Mouse (Mus musculus): ENCODE results near the gene Methig1.
"Not testable (repeated sequence)": the region's sequence is repeated elsewhere in the genome, so short reads cannot be mapped to it uniquely, and the experiment has no call there.

Methig1 gene

DNA sequence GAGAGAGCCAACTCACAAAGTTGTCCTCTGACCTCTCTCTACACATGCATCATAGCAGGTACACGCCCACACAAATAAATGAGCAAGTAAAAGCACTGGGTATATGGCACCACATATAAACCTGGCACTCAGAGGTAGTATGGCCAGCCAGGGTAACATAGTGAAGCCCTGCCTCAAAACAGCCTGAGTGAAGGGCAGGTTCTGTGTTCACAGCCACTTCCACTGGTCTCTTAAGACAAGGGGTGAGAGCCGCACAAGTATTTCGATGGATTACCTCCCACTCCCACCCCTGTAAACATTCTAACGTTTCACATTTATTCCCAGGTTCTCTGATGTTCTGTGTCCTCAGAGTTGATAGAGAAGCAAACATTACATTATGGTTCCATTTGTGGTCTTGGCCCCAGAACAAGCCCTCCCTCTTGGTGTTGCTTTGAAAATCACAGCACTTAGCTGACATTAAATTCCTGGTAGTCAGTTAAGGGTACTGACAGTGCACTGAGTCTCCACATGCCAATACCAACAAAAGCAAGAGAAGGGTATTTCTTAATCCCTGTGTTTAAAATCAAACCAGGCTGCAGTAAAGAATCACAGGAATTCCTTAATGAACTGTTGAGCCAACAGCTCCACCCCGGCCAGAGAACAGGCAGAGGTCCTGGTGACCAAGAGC is 11.5 kb upstream of the Methig1 start:
- not testable (repeated sequence) for DNase-seq

DNA sequence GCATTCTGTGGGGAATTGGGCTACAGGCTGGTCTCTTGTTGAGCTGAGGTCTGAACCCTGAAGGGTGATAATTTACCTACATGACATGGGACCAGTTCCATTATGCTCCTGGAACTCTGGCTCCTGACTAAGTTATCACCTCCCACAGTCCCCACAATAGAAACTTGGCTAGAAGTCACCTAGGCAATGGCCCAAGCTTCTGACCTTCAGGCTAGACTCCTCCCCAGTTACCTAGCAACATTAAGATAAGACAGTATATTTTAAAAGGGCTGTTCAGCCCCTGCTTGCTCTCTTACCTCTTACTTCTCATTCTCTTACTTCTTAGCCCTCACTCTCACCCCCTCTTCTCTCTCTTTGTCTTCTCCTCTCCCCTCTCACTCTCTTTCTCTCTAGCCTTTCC is 7.5 kb upstream of the Methig1 start:
- no peak for DNase-seq

DNA sequence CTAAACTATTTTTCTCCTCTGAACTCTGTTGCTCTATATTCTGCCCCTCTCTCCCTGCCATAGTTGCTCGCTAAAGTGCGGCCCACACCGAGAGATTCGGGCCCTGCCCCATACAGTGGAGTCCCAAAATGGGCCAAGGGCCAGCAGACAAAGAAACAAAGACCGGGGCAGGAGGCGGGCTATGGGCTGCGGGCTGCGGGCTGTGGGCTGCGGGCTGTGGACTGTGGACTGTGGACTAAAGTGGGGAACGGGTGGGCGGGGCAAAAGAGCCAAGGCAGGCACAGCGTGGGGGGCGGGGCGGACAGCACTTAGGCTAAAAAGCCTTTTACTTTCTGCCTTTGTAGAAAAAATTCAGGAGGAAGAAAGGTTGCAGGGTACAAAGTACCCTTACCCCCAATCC is 6.2 kb upstream of the Methig1 start:
- DNase-seq, result peak; percentile 82

DNA sequence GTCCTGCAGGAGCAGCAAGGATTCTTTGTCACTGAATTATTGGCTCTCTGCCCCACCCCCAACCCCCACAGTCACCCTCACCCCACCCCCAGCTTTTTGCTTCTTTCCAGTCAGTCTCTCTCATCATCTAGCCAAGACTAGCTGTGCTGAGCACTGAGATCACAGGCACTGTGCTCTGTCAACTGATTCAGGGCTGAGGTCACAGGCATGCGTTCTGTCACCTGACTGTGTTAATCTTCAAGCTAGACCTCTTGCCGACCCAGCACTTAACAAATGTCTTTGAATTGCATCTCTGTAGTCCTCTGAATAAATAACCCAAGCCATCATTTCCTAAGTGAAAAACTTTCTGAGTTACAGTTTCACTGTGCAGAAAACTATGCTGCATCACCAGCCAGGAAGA is 3.5 kb upstream of the Methig1 start:
- peak; percentile 69 for DNase-seq

DNA sequence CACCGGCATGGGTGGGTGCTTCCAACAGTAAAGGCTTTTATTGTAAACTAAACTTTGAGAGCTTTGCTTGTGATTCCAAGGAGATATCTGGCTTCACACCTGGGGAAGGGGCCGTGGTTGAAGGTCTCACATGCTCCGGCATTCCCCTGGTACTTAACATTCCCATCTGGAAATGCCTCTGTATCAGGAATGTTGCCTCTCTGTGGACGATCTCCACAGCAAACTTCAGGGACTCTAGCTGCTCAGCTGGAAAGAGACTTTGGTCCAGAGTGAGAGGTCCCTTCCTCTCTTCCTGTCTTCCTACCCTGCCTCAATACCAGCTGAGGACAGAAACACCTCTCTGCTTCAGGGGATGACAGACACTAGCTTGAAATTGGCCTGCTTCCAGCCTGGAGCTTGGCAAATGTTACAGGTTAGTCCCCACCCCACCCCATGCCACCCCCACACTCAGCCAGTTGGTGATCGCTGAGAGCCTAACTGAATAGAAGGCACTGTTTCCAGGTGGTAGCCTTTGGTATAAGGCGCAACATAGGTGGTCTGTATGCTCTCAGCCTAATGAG is 1.4 kb upstream of the Methig1 start:
- peak; percentile 44 for DNase-seq

DNA sequence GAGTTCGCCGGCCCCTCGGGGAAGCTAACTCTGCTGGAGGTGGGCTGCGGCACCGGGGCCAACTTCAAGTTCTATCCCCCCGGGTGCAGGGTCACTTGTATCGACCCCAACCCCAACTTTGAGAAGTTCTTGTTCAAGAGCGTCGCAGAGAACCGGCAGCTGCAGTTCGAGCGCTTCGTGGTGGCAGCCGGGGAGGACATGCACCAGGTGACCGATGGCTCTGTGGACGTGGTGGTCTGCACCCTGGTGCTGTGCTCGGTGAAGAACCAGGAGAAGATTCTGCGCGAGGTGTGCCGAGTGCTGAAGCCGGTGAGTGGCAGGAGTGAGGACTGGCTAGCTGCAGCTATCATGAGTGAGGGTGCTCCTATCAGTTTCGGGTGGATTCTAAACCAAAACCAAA is 450 bp downstream of the Methig1 start:
- DNase-seq, result not testable (repeated sequence)

DNA sequence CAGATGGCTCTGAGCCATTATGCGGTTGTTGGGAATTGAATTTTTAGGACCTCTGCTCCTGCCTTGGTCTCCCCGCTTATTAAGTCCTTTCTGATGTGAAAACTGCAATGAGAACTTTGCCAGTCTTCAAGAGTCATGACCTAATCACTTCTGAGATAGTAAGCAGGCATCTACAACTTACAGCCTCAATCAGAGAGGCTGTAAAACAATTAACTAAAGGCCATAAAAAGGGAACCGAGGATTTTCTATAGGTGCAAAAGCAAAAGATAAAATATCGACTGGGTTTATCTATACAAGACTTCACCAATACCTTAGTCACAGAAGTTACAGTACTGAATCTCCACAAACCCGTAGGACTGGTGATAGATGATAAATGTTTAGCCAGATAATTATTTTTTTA is 2.9 kb downstream of the Methig1 start:
- DNase-seq, result no peak

DNA sequence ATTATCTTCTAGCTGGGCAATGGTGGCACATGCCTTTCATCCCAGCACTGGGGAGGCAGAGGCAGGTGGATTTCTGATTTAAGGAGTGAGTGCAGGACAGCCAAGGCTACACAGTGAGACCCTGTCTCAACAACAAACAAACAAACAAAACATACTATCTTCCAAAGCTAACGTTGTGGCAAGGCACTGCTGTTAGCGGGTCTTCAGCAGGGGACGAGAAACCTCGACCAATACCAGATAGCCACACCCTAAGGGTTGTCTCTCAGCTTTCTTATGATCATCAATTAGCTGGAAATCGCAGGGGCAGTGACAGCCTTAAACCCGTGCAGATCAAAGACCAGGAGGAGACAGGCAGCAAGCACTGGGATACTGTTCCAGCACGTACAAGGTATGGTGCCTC is 11.3 kb downstream of the Methig1 start, which contains the start of gene Higd1c:
Higd1c (plus strand) TSS at position 301 of the 400 bp plus-strand sequence.
- no peak for DNase-seq

DNA sequence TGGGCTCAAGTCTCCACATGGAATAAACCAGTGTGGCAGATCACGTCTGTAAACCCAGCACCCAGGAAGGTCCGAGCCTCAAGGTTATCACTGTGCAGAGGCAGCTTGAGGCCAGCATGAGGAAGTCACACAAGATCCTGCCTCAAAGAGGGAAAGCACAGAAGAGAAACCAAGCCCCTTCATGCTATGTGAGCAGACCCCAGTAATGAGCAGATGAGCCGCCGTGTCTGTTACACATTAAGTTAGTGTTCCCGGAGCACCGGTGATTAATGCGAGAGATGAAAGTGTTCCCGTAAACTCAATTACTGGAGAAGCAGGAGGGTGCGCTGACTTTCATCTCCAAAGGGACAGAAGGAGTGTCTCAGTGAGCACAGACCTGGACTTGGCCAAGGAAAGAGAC is 13.0 kb downstream of the Methig1 start:
- DNase-seq, result not testable (repeated sequence)

DNA sequence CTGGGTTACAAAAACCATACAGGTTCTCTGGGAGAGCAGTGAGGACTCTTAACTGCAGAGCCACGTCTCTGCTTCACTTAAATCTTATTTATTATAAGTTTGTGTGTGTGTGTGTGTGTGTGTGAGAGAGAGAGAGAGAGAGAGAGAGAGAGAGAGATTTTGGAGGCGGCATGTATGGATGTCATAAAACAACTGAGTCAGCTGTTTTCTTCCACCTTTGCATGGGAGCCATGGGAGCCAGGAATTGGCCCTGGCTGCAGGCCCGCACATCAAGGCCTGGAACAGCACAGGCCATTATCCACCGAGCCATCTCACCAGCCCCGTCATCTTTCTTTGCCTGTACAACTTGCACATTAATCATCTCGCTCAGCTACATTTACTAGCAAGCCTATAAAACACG is 14.2 kb downstream of the Methig1 start:
- DNase-seq, result no peak

DNA sequence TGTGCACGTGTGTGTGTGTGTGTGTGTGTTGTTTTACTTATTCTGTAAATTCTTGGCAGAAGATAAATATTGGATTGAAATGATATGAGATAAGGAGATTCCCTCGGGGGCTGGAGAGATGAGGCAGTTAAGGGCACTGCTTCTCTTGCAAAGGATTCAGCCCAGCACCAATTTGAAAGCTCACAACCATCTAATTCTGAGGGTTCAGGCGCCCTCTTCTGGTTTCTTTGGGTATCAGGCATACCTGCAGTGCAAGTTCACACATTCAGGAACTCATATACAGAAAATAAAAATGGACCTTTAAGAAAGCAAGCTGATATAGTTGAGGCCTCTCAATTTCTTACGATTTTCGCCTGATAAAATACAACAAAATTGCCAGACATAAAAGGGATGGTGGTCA is 22.1 kb downstream of the Methig1 start:
- peak; percentile 81 for DNase-seq

DNA sequence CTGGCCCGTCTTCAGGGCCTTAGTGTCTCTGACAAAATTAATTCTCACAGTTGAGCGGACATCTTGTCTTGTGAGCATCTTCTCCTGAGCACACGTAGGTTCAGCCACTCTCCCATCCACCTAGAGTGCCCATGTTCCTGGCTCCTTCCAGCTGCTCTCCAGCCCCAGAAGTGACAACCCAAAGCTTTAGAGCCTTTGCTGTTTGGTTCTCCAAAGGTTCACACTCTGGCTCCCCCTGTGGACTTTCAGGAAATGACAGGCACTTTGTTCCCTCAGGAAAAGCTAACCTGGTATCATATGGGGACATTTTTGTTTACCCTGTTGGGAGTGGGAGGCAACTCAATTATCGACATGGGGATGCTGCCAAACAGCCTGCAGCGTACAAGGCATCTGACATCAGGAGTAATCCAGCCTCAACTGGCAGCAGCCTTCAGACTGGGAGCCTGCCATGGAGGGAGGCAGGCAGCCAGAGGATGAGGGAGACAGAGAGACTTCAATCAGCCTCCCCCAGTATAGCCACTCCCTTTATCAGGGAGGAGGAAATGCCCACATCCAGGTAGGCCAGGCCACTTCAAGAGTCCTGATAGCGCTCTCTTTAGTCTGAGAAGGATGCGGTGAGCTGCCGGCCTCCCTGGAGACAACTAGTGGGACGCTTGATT is 25.0 kb downstream of the Methig1 start:
- not testable (repeated sequence) for DNase-seq

DNA sequence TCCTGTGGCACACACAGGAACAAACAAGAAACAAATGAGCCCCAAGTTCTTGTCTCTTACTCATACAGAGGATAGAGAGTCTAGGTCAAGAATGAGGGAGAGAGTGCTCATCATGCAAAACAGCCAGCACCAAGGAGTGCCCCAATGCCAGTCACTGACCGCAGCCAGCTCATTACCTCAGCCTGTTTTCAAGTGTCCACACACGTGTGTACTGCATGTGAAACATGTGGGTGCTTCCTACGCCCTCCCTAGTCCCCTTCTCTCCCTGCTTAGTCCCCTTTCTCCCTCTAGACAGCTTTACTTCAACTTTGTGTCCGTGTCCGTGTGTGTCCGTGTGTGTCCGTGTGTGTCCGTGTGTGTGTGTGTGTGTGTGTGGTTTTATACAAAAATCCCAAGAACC is 26.7 kb downstream of the Methig1 start:
- no peak for DNase-seq

DNA sequence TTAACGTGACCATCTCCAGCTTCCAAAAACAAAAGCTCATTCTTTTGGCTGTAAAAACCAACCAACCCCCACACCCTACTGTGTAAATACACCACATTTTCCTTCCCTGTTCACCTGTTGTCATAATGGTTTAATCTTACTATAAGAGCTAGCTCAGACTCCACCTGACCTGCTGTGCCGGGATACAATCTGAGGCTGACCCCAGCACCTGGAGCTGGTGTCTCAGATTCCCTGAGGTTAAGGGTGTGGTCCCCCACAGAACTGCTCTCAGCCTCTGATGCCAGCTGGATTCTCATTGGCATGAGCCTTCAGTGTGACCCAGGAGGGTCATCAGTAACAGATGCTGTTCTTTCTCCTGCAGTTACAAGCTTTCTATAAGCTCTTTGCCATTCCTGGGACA is 27.2 kb downstream of the Methig1 start:
- no peak for DNase-seq

DNA sequence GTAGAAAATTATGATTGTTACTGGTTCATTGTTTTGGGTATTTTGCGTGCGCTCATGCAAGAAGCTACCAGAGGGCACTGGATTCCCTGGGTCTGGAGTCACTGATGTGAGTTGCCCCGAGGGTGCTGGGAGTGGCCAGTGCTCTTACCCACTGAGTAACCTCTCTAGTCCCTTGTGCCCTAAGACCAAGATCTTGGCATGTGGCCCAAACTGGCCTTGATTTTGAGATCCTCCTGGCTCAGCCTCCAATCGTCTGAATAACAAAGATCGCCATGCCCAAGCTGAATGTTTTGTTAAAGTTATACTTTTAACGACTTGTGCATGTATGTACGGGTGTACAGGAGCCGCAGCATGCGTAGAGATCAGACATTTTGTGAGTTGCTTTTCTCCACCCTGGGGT is 32.8 kb downstream of the Methig1 start:
- DNase-seq, result no peak

DNA sequence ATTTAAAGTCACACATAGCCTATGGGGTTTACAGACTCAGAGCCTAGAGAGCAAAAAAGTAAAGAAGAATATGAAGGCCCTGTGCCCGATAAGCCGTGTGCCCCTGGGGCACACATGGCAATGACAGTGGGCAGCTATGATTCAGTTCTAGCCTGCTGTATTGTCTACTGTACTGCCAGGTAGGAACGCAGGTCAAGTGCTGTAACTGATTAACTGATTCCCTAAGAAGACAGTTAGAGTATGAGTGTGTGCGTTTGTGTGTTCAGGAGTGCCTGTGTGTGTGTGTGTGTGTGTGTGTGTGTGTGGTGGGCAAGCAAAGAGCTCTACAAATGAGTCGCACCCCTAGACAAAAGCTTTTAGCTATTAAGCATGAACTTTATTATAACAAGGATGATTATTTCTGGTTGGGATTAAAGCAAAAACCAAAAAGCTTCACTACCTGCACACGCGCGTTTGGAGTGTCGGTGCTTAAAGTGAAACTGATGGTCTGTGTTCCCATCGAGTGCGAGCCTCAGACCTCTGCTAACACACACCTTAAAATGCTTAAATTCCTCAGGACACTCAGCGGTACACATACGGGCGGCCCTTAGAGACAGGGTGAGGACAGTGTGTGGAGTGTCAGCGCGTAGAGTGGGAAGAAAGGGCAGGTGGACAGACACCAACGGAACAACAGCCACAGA is 34.7 kb downstream of the Methig1 start:
- DNase-seq, result no peak

DNA sequence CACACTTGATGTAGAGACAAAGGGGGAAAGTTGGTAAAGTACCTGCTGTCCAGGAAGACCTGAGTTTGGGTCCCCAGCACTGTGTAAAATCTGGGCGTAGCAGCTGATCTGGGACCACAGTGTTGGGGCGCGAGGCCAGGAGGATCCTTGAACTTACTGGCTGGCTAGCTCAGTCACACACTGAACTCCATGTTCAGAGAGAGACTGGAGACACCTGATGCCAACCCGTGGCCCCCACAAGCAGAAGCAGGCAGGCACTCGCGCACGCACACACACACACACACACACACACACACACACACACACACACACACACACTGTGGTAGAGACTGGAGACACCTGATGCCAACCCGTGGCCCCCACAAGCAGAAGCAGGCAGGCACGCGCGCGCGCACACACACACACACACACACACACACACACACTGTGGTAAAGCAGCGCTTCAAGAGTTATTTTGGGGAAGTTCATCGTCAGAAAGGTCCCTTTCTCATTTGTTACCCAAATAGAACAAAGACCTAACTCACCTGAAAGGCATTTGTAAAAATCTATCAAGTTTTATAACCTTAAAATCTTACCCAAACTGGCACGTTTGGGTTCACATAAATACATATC is 35.4 kb downstream of the Methig1 start:
- DNase-seq, result no peak

DNA sequence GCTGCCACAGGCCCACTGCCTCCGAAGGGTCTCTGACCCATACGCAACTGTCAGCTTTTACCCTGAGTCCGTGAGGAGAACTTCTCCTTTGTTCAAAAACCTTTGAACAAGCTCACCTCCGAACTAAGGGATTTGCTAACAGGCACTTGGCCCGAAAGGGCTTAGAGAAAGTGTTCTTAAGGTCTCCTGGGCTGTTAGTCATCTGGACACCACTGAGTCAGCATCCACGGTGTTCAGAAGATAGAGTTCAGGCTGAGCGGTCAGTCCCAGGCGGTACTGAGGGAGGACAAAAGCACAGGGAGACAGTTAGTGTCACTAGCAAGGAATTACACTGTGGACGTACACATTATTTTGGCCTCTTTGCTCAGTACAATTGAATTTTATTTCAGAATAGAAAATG is 35.9 kb downstream of the Methig1 start:
- no peak for DNase-seq

DNA sequence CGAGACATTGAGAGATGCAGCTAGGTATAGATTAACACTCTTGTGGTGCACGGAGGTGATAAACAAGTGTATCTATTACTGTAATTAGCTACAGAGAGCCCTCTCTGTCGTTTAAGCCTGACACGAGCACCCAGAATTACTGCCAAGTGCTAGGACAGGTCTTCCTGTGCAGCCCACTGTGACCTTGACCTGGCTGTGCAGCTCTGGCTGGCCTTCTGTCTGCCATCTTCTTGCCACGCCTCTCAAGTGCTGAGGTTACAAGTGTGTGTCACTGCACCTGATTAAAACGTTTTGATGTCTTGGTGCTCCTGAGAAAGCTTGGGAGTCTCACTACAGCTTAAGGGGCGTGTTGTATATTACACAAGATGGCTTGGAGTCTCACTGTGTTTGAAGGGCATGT is 38.1 kb downstream of the Methig1 start:
- DNase-seq, result no peak

DNA sequence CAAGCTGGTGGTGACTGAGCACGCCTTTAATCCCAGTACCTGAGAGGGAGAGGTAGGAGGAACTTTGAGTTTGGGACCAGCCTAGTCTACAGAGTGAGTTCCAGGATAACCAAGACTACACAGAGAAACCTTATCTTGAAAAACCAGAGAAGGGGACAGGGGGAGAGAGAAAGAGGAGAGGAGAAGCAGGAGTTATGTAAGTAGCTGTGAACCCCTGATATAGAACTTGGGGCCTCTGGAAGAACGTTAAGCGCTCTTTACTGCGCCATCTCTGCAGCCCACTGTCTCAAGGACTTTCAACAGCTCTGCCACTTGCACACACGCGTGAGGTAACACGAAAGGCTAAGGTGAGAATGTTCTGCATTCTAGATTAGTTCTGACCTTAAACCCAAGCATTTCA is 38.6 kb downstream of the Methig1 start:
- no peak for DNase-seq

DNA sequence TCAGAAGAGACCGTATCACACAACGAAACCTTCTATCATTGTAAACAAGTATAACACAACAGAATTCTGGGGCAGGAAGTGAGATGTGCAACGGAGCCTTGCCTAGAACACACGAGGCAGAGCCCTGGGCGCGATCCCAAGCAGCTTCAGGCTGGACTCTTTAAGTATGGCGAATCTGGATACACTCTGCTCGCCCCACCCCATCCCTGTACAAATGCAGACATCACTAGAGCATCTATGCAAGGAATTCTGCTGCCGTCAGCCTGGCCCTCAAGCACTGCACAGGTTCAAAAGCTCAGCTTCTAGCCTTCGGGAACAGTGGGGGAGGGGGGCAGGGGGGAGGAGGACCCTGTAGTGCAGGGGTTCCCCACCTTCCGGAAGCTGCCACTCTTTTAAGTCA is 40.1 kb downstream of the Methig1 start:
- DNase-seq, result no peak

DNA sequence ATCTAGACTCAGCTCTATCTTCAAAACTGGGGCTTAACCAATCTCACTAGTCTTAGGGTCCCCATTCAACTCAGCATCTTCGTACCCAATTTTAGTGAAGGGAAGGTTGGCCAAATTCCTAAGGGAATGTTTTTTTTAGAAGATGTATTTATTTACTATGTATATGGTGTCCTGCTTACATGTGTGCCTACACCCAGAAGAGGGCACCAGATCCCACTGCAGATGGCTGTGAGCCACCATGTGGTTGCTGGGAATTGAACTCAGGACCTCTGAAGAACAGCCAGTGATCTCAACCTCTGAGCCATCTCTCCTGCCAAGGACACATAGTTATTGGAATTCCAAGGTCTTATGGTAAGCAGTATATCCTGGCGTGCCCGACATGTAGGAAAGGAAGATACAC is 42.6 kb downstream of the Methig1 start:
- DNase-seq, result no peak

DNA sequence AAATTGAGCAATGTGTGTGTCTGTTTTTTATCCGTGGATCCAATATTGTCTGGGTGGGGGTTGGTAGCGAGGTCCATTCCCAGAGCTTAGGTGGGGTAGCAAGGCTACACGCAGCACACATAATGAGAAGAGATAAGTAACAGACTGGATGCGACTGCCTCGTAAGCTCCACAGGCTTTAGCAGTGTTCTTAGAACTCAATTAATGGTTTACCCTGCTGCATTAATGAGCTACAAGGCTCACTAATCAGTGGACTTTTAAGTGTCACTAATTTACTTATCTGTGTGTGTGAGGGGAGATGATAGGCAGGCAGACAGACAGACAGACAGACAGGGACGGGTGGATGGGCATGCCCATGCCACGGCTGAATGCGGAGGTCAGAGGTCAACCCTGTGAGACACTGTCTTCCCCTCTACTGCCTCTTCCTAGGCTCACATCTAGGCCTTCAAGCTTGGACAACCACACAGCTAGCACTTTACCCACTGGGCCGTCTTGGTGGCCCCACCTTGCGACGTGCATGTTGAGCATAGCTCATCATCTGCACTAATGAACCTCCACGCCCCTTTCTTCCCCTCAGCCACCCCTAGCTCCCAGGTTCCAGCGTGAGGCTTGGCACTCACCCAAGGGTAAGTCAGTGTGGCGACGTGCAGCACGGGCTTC is 47.8 kb downstream of the Methig1 start:
- DNase-seq, result peak; percentile 76
